ENCODE assay signal across 13 mouse cellular contexts in genomic region chr5:33696430-33696829, GRCm38 (mm10). TPM values are rescaled to one million over a fixed set of nuclear protein-coding genes. Genes with fewer than 3 reads are reported as not detected.
DNase-seq lines count a peak whose midpoint lies in the region; ATAC-seq lines count a peak whose summit lies in the region.
"Had no signal": no experiment of that assay in that cellular context is flagged by ENCODE, and none has a peak within 500 bp of the region (broad histone marks: within the 10 kb centered on the region; RNA-seq: fewer than 3 reads in every experiment).

No protein-coding gene starts in this region.

- no peak overlapping the region for H3K4me3 ChIP-seq in neural tube, embryonic 12.5 days
- H3K4me3 ChIP-seq in intestine, embryonic 16.5 days (ENCODE audit: low read length), result no peak overlapping the region

- no peak for DNase-seq in neural tube, embryonic 10.5 days (ENCODE audit: extremely low spot score, low spot score)
- peak; percentile 67 for DNase-seq in lung, postnatal 10 days
- DNase-seq in urinary bladder, postnatal 36 days (ENCODE audit: low spot score in 2 of 2), result peak; percentile 62 to 72
- DNase-seq in gastrocnemius, adult 18-20 months (ENCODE audit: low spot score), result no peak
- DNase-seq in thymus, postnatal 36 days, result no peak
- DNase-seq: adrenal gland, postnatal 36 days; cerebellum, adult 2 months; heart, postnatal 4 days; kidney, adult 8-10 months; layer of hippocampus, adult 9-11 months; left cerebral cortex, postnatal 4 days had no signal

- H3K9me3 ChIP-seq in neural tube, embryonic 12.5 days, result no peaks in the 10 kb centered on the region
- H3K9me3 ChIP-seq in intestine, embryonic 16.5 days (ENCODE audit: control insufficient read depth, low read length), result no peaks in the 10 kb centered on the region

- WGBS in neural tube, embryonic 12.5 days, result 61% methylated on average over 5 of the region's 5 CpGs
- WGBS in intestine, embryonic 16.5 days, result 57% methylated on average over 5 of the region's 5 CpGs

- H3K27ac ChIP-seq in neural tube, embryonic 12.5 days, result no peak overlapping the region
- H3K27ac ChIP-seq in intestine, embryonic 16.5 days (ENCODE audit: low read length), result peak overlapping the region; percentile 45

- peaks cover 47% of the 10 kb centered on the region for H3K27me3 ChIP-seq in neural tube, embryonic 12.5 days (replicated peaks)
- H3K27me3 ChIP-seq in intestine, embryonic 16.5 days (replicated peaks; ENCODE audit: control insufficient read depth, insufficient read depth, low read length), result no peaks in the 10 kb centered on the region

- no peak for ATAC-seq in neural tube, embryonic 12.5 days (ENCODE audit: low FRiP score, low read depth)
- ATAC-seq in intestine, embryonic 16.5 days, result peak; percentile 4; the same call in 1 of the 2 replicates

- no peak overlapping the region for H3K9ac ChIP-seq in neural tube, embryonic 12.5 days
- H3K9ac ChIP-seq in intestine, embryonic 16.5 days (ENCODE audit: low read depth, low read length), result no peak overlapping the region

- no peaks in the 10 kb centered on the region for H3K36me3 ChIP-seq in neural tube, embryonic 12.5 days
- no peaks in the 10 kb centered on the region for H3K36me3 ChIP-seq in intestine, embryonic 16.5 days (ENCODE audit: control insufficient read depth, insufficient read depth, low read length)

- H3K4me1 ChIP-seq in neural tube, embryonic 12.5 days, result peaks cover 89% of the 10 kb centered on the region
- peaks cover 45% of the 10 kb centered on the region for H3K4me1 ChIP-seq in intestine, embryonic 16.5 days (ENCODE audit: control insufficient read depth, insufficient read depth, low read length)

- H3K4me2 ChIP-seq in neural tube, embryonic 12.5 days (replicated peaks), result 0 out of 2 replicates have a peak overlapping the region, but pooled peaks have one; percentile 91
- H3K4me2 ChIP-seq in intestine, embryonic 16.5 days (ENCODE audit: low read depth, low read length), result no peak overlapping the region

RNA-seq across cellular contexts. Expression of gene Fgfr3, which starts 25.0 kb away (rescaled TPM):
- polyA plus RNA-seq in neural tube, embryonic 12.5 days (2016; fragmentation: Nextera tagmentation; extraction: Ambion mirVana), result 58.5 and 62.5 TPM in 2 replicates
- 9.0 and 9.8 TPM in 2 replicates for polyA plus RNA-seq in intestine, embryonic 16.5 days (2015; fragmentation: Nextera tagmentation; extraction: Ambion mirVana)
- 1 to 10 TPM; 3.5 to 5.7 TPM for total RNA-seq in gastrocnemius, adult 18-20 months (2021)

RNA-seq across cellular contexts. Expression of gene Tmem129, which starts 38.2 kb away (rescaled TPM):
- 30.3 and 31.5 TPM in 2 replicates for polyA plus RNA-seq in neural tube, embryonic 12.5 days (2016; fragmentation: Nextera tagmentation; extraction: Ambion mirVana)
- 35.7 and 36.9 TPM in 2 replicates for polyA plus RNA-seq in intestine, embryonic 16.5 days (2015; fragmentation: Nextera tagmentation; extraction: Ambion mirVana)
- 1 to 10 TPM; 8.4 TPM for total RNA-seq in gastrocnemius, adult 18-20 months (2021)

RNA-seq across cellular contexts. Expression of gene Tacc3, which starts 38.5 kb away (rescaled TPM):
- 150 and 160 TPM in 2 replicates for polyA plus RNA-seq in neural tube, embryonic 12.5 days (2016; fragmentation: Nextera tagmentation; extraction: Ambion mirVana)
- 130 and 144 TPM in 2 replicates for polyA plus RNA-seq in intestine, embryonic 16.5 days (2015; fragmentation: Nextera tagmentation; extraction: Ambion mirVana)
- 1 to 10 TPM; 1.3 to 1.7 TPM for total RNA-seq in gastrocnemius, adult 18-20 months (2021)

RNA-seq across cellular contexts. Expression of gene Slbp, which starts 44.1 kb away (rescaled TPM):
- polyA plus RNA-seq in neural tube, embryonic 12.5 days (2016; fragmentation: Nextera tagmentation; extraction: Ambion mirVana), result 183 and 184 TPM in 2 replicates
- polyA plus RNA-seq in intestine, embryonic 16.5 days (2015; fragmentation: Nextera tagmentation; extraction: Ambion mirVana), result 164 and 184 TPM in 2 replicates
- 1 to 10 TPM; 5.7 to 8.1 TPM for total RNA-seq in gastrocnemius, adult 18-20 months (2021)

Comparison
In these comparisons a context has a peak if more than half of its experiments do, and no peak if none do; other contexts are left out.
1. DNase-seq: peak in lung, postnatal 10 days (single experiment) and urinary bladder, postnatal 36 days (2 of 2); none in neural tube, embryonic 10.5 days (single experiment), gastrocnemius, adult 18-20 months (single experiment) and thymus, postnatal 36 days (0 of 2).